Mouse (Mus musculus) thymus, adult 2 months (tissue): ENCODE results near the gene Rab7.
"Not testable (repeated sequence)": the region's sequence is repeated elsewhere in the genome, so short reads cannot be mapped to it uniquely, and the experiment has no call there.

Experiments used
- CTCF ChIP-seq: fragments of 200-500 bp; IDR thresholded peaks from 2 replicates; pipeline ENCODE4 v1.5.1; 2012; ENCODE audit warnings: mild to moderate bottlenecking, control low read depth, low read length, moderate library complexity, borderline replicate concordance; ENCODE audit not compliant: control insufficient read depth, poor library complexity, insufficient read depth; ENCODE audit errors: extremely low read depth
- POLR2A ChIP-seq: fragments of 200-500 bp; IDR thresholded peaks from 2 replicates; pipeline ENCODE4 v1.6.1; 2012; ENCODE audit warnings: mild to moderate bottlenecking, low read length, control low read depth, moderate library complexity; ENCODE audit not compliant: control insufficient read depth, poor library complexity, insufficient read depth; ENCODE audit errors: extremely low read depth

DNA sequence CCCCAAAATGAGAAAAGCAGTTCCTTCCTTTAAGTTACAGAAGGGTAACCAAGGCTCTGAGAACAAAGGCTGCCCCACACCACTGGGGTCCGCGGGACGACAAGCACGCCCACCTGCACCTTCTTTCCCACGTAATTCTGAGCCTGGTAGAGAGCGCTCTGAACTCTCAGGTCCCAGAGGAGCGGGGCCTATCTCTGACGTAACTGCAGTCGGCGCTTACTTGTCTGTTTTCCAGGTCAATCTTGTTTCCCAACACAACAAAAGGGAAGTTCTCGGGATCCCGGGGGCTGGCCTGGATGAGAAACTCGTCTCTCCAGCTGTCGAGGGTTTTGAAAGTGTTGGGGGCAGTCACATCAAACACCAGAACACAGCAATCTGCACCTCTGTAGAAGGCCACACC, 40.3 kb downstream of the Rab7 start:
- not testable (repeated sequence) for TF ChIP-seq CTCF, POLR2A
